Comparison of ENCODE assay signal across 8 mouse cellular contexts in the genomic region with DNA sequence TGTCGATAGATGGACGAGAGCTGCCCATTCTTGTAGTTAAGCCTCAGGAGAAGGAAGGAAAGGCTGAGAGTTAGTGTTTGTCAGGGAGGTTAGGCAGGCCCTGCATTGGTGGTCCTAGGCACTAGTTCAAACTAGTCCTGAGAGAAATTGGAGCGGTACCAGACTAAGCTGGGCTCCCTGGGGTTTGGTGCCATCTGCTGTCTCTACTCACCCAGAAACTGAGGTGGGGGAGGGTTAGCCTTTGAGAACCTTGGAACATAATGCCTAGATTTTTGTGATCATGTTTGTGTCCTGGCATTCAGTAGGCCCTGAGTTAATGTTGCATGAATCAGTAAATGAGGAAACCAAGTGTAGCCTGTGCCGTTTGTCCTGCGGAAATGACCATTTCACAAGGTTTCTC. TPM values are rescaled to one million over a fixed set of nuclear protein-coding genes. Genes with fewer than 3 reads are reported as not detected.
A peak's percentile ranks its signal among the peaks of the same experiment; 100 is the strongest.
DNase-seq lines count a peak whose midpoint lies in the region; ATAC-seq lines count a peak whose summit lies in the region.

No protein-coding gene starts in this region.

- H3K36me3 ChIP-seq in heart, embryonic 10.5 days = peaks cover 32% of the 10 kb centered on the region
- peaks cover 26% of the 10 kb centered on the region for H3K36me3 ChIP-seq in embryonic facial prominence, embryonic 13.5 days
- H3K36me3 ChIP-seq in intestine, embryonic 14.5 days (ENCODE audit: control insufficient read depth, insufficient read depth, low read length) = peaks cover 30% of the 10 kb centered on the region
- H3K36me3 ChIP-seq in limb, embryonic 11.5 days (ENCODE audit: control insufficient read depth, insufficient read depth, low read length) = peaks cover 3% of the 10 kb centered on the region

- 21% methylated on average over 5 of the region's 5 CpGs for WGBS in heart, embryonic 10.5 days
- 28% methylated on average over 5 of the region's 5 CpGs for WGBS in embryonic facial prominence, embryonic 13.5 days
- 36% methylated on average over 5 of the region's 5 CpGs for WGBS in intestine, embryonic 14.5 days
- WGBS in limb, embryonic 11.5 days = 32% methylated on average over 5 of the region's 5 CpGs

- H3K27ac ChIP-seq in heart, embryonic 10.5 days = peak overlapping the region; percentile 100; the same call in 1 of the 2 replicates
- H3K27ac ChIP-seq in embryonic facial prominence, embryonic 13.5 days = peak overlapping the region; percentile 99
- no peak overlapping the region for H3K27ac ChIP-seq in intestine, embryonic 14.5 days (ENCODE audit: low read depth)
- no peak overlapping the region for H3K27ac ChIP-seq in limb, embryonic 11.5 days (replicated peaks; ENCODE audit: low read depth, low read length)

- peak overlapping the region; percentile 80 for H3K4me3 ChIP-seq in heart, embryonic 10.5 days
- H3K4me3 ChIP-seq in embryonic facial prominence, embryonic 13.5 days = peak overlapping the region; percentile 95
- peak overlapping the region; percentile 94 for H3K4me3 ChIP-seq in intestine, embryonic 14.5 days (ENCODE audit: low read depth, low read length)
- H3K4me3 ChIP-seq in limb, embryonic 11.5 days (ENCODE audit: low read depth, low read length) = peak overlapping the region; percentile 93

- H3K27me3 ChIP-seq in heart, embryonic 10.5 days (ENCODE audit: insufficient read depth, poor library complexity, severe bottlenecking) = no peaks in the 10 kb centered on the region
- H3K27me3 ChIP-seq in embryonic facial prominence, embryonic 13.5 days = no peaks in the 10 kb centered on the region
- no peaks in the 10 kb centered on the region for H3K27me3 ChIP-seq in intestine, embryonic 14.5 days (replicated peaks; ENCODE audit: control insufficient read depth, insufficient read depth, low read length)
- H3K27me3 ChIP-seq in limb, embryonic 11.5 days (ENCODE audit: control insufficient read depth, insufficient read depth, low read length) = no peaks in the 10 kb centered on the region

- intact Hi-C loops in heart, postnatal 36 days (cut with DNase I) = loop anchor here (5.0 to 10.0 kb wide), 3 partner anchors 71 to 903 kb away; partner anchors contain the start of genes Mtmr14 and Setd5

- no peak for DNase-seq in heart, embryonic 10.5 days (ENCODE audit: low spot score)
- DNase-seq in heart, postnatal 36 days = no peak
- DNase-seq in ZHBTc4 (ENCODE audit: low read depth, low spot score) = peak; percentile 35
- DNase-seq in intestine, embryonic 14.5 days (ENCODE audit: low spot score) = no peak
- no peak for DNase-seq in limb, embryonic 11.5 days (ENCODE audit: low spot score)
- peak; percentile 37 for DNase-seq in monocyte, adult 2 months (ENCODE audit: low read depth in 1 of 2, low spot score in 2 of 2)

- no peaks in the 10 kb centered on the region for H3K9me3 ChIP-seq in heart, embryonic 10.5 days
- no peaks in the 10 kb centered on the region for H3K9me3 ChIP-seq in embryonic facial prominence, embryonic 13.5 days
- H3K9me3 ChIP-seq in intestine, embryonic 14.5 days (ENCODE audit: control insufficient read depth, low read length) = no peaks in the 10 kb centered on the region
- H3K9me3 ChIP-seq in limb, embryonic 11.5 days (ENCODE audit: control insufficient read depth, low read length) = no peaks in the 10 kb centered on the region

- no peak for ATAC-seq in embryonic facial prominence, embryonic 13.5 days (ENCODE audit: insufficient number of reproducible peaks, insufficient read depth, low FRiP score, low TSS enrichment, low read depth)
- no peak for ATAC-seq in intestine, embryonic 14.5 days (replicated peaks; ENCODE audit: low FRiP score, low TSS enrichment, low read depth)
- ATAC-seq in limb, embryonic 11.5 days (ENCODE audit: insufficient number of reproducible peaks, low FRiP score, low TSS enrichment, low read depth) = no peak
- ATAC-seq in frontal cortex, adult (ENCODE audit: low TSS enrichment) = no peak

- H3K4me1 ChIP-seq in heart, embryonic 10.5 days = peaks cover 25% of the 10 kb centered on the region
- peaks cover 21% of the 10 kb centered on the region for H3K4me1 ChIP-seq in embryonic facial prominence, embryonic 13.5 days
- peaks cover 13% of the 10 kb centered on the region for H3K4me1 ChIP-seq in intestine, embryonic 14.5 days (replicated peaks; ENCODE audit: control insufficient read depth, insufficient read depth, low read length)
- H3K4me1 ChIP-seq in limb, embryonic 11.5 days (ENCODE audit: control insufficient read depth, insufficient read depth, low read length) = peaks cover 11% of the 10 kb centered on the region; the same call in 1 of the 2 replicates

- H3K9ac ChIP-seq in embryonic facial prominence, embryonic 13.5 days = peak overlapping the region; percentile 97
- H3K9ac ChIP-seq in intestine, embryonic 14.5 days (ENCODE audit: low read length) = peak overlapping the region; percentile 96
- peak overlapping the region; percentile 83 for H3K9ac ChIP-seq in limb, embryonic 11.5 days (ENCODE audit: low read length)

- H3K4me2 ChIP-seq in embryonic facial prominence, embryonic 13.5 days = peak overlapping the region; percentile 99
- H3K4me2 ChIP-seq in intestine, embryonic 14.5 days (ENCODE audit: low read length) = peak overlapping the region; percentile 65
- peak overlapping the region; percentile 82 for H3K4me2 ChIP-seq in limb, embryonic 11.5 days (ENCODE audit: low read depth, severe bottlenecking)

RNA-seq across cellular contexts. Expression of gene Brpf1, which starts 1.2 kb away (rescaled TPM):
- 15.0 and 17.7 TPM in 2 replicates for polyA plus RNA-seq in heart, embryonic 10.5 days (2016; fragmentation: Nextera tagmentation; extraction: Ambion mirVana)
- 10 to 100 TPM; 14.0 to 16.7 TPM for total RNA-seq in heart, postnatal 36 days (2021)
- 19.1 and 20.4 TPM in 2 replicates for polyA plus RNA-seq in embryonic facial prominence, embryonic 13.5 days (2015; fragmentation: Nextera tagmentation; extraction: Ambion mirVana)
- polyA plus RNA-seq in intestine, embryonic 14.5 days (2014; fragmentation: Nextera tagmentation; extraction: Ambion mirVana) = 21.0 and 21.6 TPM in 2 replicates
- 26.4 and 29.2 TPM in 2 replicates for polyA plus RNA-seq in limb, embryonic 11.5 days (2014; fragmentation: Nextera tagmentation; extraction: Ambion mirVana)

RNA-seq across cellular contexts. Expression of gene Ogg1, which starts 18.6 kb away (rescaled TPM):
- polyA plus RNA-seq in heart, embryonic 10.5 days (2016; fragmentation: Nextera tagmentation; extraction: Ambion mirVana) = 13.6 and 15.9 TPM in 2 replicates
- total RNA-seq in heart, postnatal 36 days (2021) = 1 to 10 TPM; 4.7 to 7.4 TPM
- 13.6 and 13.9 TPM in 2 replicates for polyA plus RNA-seq in embryonic facial prominence, embryonic 13.5 days (2015; fragmentation: Nextera tagmentation; extraction: Ambion mirVana)
- 12.7 and 14.2 TPM in 2 replicates for polyA plus RNA-seq in intestine, embryonic 14.5 days (2014; fragmentation: Nextera tagmentation; extraction: Ambion mirVana)
- 15.1 and 16.2 TPM in 2 replicates for polyA plus RNA-seq in limb, embryonic 11.5 days (2014; fragmentation: Nextera tagmentation; extraction: Ambion mirVana)

RNA-seq across cellular contexts. Expression of gene Cpne9, which starts 26.0 kb away (rescaled TPM):
- polyA plus RNA-seq in heart, embryonic 10.5 days (2016; fragmentation: Nextera tagmentation; extraction: Ambion mirVana) = 0.05 TPM in 1 of 2 replicates, not detected in the other
- under 1 TPM in 1 of 2 experiments, not detected in 1; 0.24 TPM for total RNA-seq in heart, postnatal 36 days (2021)
- polyA plus RNA-seq in embryonic facial prominence, embryonic 13.5 days (2015; fragmentation: Nextera tagmentation; extraction: Ambion mirVana) = 0.06 and 0.37 TPM in 2 replicates
- polyA plus RNA-seq in intestine, embryonic 14.5 days (2014; fragmentation: Nextera tagmentation; extraction: Ambion mirVana) = 0.05 and 0.12 TPM in 2 replicates
- 0.11 TPM in 1 of 2 replicates, not detected in the other for polyA plus RNA-seq in limb, embryonic 11.5 days (2014; fragmentation: Nextera tagmentation; extraction: Ambion mirVana)

RNA-seq across cellular contexts. Expression of gene Camk1, which starts 35.6 kb away (rescaled TPM):
- polyA plus RNA-seq in heart, embryonic 10.5 days (2016; fragmentation: Nextera tagmentation; extraction: Ambion mirVana) = 82.7 and 89.2 TPM in 2 replicates
- total RNA-seq in heart, postnatal 36 days (2021) = 10 to 100 TPM; 65.3 to 78.4 TPM
- 95.2 and 97.8 TPM in 2 replicates for polyA plus RNA-seq in embryonic facial prominence, embryonic 13.5 days (2015; fragmentation: Nextera tagmentation; extraction: Ambion mirVana)
- polyA plus RNA-seq in intestine, embryonic 14.5 days (2014; fragmentation: Nextera tagmentation; extraction: Ambion mirVana) = 94.8 and 101 TPM in 2 replicates
- polyA plus RNA-seq in limb, embryonic 11.5 days (2014; fragmentation: Nextera tagmentation; extraction: Ambion mirVana) = 62.2 and 62.6 TPM in 2 replicates

Comparison
In these comparisons a context has a peak if more than half of its experiments do, and no peak if none do; other contexts are left out.
1. DNase-seq: peak in ZHBTc4 (single experiment) and monocyte, adult 2 months (2 of 2); none in heart, embryonic 10.5 days (single experiment), heart, postnatal 36 days (0 of 2), intestine, embryonic 14.5 days (single experiment) and limb, embryonic 11.5 days (single experiment).
2. H3K27ac ChIP-seq: peak in heart, embryonic 10.5 days (single experiment) and embryonic facial prominence, embryonic 13.5 days (single experiment); none in intestine, embryonic 14.5 days (single experiment) and limb, embryonic 11.5 days (single experiment).
3. Peak in every context shown above with its lines, with median percentiles within 50 percentile points of each other: H3K4me3 ChIP-seq, H3K4me2 ChIP-seq and H3K9ac ChIP-seq.